Mouse (Mus musculus) spleen, adult 10 weeks (tissue): Measurements from ENCODE around the gene Gale. TPM values are rescaled to one million over a fixed set of nuclear protein-coding genes. Genes with fewer than 3 reads are reported as not detected.

Source experiments
- polyA plus RNA-seq: library from polyadenylated mRNA; stranded (reverse); fragments of 350-450 nt; fragmentation: Illumina TruSeq; extraction: RNeasy Lipid Tissue Mini Kit (QIAGEN cat#74804); gene quantifications from one replicate; pipeline ENCODE4 v1.2.3, GENCODE M21; 2015; ENCODE audit warnings: low replicate concordance; ENCODE audit not compliant: insufficient read depth

Gale gene
- 2.2 TPM for polyA plus RNA-seq

DNA sequence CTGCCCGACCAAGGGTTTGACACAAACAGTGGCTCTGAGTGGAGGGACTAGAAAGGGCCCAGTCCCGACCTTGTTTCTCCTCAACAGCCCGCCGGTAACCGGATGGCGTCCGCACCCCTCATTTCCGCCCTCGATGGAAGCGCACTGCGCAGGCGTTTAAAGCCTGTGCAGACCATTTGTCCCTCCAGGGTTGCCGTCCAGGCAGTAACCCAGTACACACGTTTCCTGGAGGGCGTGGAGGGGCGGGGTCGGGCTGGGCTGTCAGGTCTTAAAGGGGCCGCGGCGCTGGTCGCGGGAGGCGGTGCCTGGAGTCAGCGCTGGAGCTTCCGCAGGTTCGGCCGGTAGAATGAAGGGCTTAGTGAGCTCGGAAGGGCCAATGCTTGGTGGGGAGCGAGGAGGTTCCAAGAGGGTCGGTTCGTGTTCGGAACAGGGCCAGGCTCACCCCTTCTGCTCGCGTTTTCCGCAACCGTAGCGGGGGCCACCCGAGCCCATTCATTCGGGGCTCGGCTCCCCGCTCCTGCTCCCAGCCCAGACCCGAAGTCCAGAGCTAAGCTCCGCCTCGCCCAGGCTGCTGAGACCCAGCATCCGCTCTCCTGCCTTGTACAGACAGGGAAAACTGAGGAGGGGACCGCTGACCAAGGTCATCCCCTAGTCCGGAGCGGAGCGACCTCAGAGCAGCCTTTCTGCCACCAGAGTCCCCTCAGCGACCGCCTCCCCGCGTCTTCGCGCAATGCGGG lies at the start of gene Gale:
Gene Gale (plus strand): TSS at position 271 of the 737 bp plus-strand sequence.

DNA sequence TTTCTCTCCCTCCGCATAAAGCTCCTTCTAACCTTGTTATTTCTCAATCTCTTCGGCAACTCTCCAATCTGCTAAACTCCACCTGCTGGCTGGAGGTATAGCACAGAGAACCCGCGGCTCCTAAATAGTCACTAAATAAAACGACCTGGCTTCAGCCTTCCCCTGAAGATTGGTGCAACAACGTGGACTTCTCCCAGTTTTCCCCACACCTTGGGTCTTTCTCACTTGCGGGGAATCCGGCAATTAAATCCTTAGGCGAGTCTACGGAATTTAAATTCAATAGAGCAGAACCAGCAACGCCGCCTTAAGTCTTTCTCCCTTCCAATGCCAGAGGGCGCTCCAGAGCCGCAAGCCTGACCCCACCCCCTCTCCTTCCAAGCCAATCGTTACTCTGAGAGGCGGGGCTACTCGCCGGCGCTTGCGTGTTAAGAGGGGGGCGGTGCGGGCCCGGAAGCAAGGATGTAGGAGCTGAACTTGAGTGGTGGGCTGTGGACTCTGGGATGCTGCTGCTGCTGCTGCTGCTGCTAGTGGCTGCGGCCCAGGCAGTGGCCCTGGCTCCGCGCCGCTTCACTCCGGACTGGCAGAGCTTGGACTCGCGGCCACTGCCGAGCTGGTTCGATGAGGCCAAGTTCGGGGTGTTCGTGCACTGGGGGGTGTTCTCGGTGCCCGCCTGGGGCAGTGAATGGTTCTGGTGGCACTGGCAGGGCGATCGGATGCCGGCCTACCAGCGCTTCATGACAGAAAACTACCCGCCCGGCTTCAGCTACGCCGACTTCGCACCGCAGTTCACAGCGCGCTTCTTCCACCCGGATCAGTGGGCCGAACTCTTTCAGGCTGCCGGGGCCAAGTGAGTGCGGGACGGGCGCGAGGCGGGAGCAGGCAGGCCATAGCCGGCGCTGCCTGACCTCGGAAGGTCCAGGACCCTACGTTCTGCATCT lies 43.0 kb upstream of the Gale start, which contains the start of gene Fuca1:
Gene Fuca1 (plus strand): TSS at position 432 of the 938 bp plus-strand sequence.

DNA sequence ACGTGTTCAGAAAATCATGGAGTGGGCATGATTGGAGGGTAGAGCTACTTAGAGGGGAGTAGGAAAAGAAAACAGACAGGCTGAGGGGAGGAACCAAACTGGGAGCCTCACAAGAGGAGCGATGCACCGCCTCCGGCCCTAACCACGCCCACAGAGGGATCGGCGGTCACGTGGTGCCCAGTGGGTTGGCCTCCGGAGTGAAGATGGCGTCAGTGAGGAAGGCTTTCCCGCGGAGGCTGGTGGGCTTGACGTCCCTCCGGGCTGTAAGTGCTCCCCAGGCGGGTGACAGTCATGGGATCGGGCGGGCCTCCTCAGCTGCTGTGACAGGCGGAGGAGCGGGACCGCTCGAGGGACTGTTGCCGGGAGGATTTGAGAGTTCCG lies 17.3 kb upstream of the Gale start, which contains the start of gene Hmgcl:
Gene Hmgcl (plus strand): TSS at position 171 of the 381 bp plus-strand sequence.

DNA sequence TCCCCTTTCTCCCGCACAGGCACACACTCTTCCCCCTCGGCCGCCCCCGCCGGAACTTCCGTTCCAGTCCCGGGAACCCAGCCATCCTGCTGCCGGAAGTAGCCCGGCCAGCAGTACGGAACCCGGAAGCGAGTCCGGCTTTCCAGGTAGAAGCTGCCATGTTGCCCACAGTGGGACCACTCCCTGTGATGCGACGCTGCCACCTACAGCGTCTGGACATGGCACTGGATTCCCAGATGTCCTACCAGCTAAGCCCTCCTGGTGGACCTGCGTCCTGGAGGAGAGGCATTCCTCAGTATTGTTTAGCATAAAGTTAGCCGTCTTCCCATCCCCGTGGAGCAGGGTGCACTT lies 9.0 kb downstream of the Gale start, which contains the start of gene Lypla2:
Gene Lypla2 (minus strand): TSS at position 71 of the 351 bp plus-strand sequence.

DNA sequence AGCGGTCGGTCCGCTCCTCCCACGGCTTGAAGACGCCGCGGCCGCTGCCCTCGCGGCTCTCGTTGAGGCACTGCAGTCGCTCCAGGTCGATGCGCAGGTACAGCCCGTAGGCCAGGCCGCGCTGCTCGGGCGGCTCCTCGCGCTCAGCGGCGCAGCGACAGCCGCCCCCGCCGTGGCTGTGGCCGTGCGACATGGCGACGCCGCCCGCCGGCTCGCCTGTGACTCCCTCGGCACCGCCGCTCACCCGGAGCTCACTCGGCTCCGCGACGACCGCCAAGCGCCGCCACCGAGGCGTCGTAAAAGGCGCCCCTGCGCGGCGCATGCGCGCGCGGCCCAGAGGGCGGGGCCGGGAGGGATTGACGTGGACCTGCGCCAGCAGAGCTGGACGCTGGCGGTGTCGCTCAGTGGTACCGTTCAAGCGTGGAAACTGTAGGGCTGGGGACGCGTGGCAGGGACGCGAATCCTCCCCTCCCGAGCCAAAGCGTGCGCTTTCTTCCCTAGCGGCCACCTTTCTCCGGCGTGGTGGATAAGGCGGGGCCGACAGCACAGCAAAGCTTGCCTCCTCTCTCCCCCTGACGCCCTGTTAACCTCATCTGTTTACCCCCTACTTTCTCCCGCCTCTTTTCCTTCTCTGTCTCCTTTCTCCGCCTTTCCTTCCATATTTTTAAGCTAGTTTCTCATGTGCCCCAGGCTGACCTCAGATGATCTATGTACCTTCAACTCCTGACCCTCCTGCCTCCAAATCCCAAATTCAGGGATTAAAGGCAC lies 23.6 kb downstream of the Gale start, which contains the start of gene Pithd1:
Gene Pithd1 (minus strand): TSS at position 322 of the 768 bp plus-strand sequence.

Other genes with a start within 250 kb of the Gale start
- not detected for gene Il22ra1, start 235.6 kb upstream of the Gale start, polyA plus RNA-seq
- gene Myom3, start 204.0 kb upstream of the Gale start, polyA plus RNA-seq = 1.1 TPM
- 261 TPM for gene Srsf10, start 108.0 kb upstream of the Gale start, polyA plus RNA-seq
- 314 TPM for gene Pnrc2, start 89.9 kb upstream of the Gale start, polyA plus RNA-seq
- 67.7 TPM for gene Cnr2, start 68.3 kb upstream of the Gale start, polyA plus RNA-seq
- 265 TPM for gene Fuca1, start 43.0 kb upstream of the Gale start, polyA plus RNA-seq
- 36.8 TPM for gene Hmgcl, start 17.3 kb upstream of the Gale start, polyA plus RNA-seq
- gene Lypla2, start 8.9 kb downstream of the Gale start, polyA plus RNA-seq = 26.6 TPM
- gene Pithd1, start 23.5 kb downstream of the Gale start, polyA plus RNA-seq = 35.9 TPM
- gene Eloa, start 58.0 kb downstream of the Gale start, polyA plus RNA-seq = 43.3 TPM
- gene Rpl11, start 89.7 kb downstream of the Gale start, polyA plus RNA-seq = 1,743 TPM
- 16.3 TPM for gene Id3, start 179.8 kb downstream of the Gale start, polyA plus RNA-seq
- 33.0 TPM for gene E2f2, start 208.7 kb downstream of the Gale start, polyA plus RNA-seq
- gene Asap3, start 242.6 kb downstream of the Gale start, polyA plus RNA-seq = 1.0 TPM